Mouse (Mus musculus) left cerebral cortex, postnatal 36 days (tissue): ENCODE measurements at regions not wholly inside any gene's neighbourhood (a gene's known extent, or its start where the extent isn't known, plus 50 kb on each side); places are given as distances from the start of the nearest gene placed in this dataset.
A peak's percentile ranks its signal among the peaks of the same experiment; 100 is the strongest.
"Not testable (repeated sequence)": the region's sequence is repeated elsewhere in the genome, so short reads cannot be mapped to it uniquely, and the experiment has no call there.

ENCODE experiments used
- DNase-seq, 2 experiments: peaks; one replicate each; pipeline ENCODE4 v3.0.0; 2021 to 2022; ENCODE audit warnings: low spot score in 2 of 2, mixed read lengths in 1 of 2
- intact Hi-C: fragments of 180-260 bp; cut with DNase I; formaldehyde crosslinking; loops from one replicate; pipeline ENCODE4 v1.15.1; 2025

GRCm38 (mm10) chr15:4206371-4206770 is 168.9 kb upstream of the Plcxd3 start:
- intact Hi-C loops = no loop called here
- DNase-seq = no peak

GRCm38 (mm10) chr15:4213371-4213770 is 161.9 kb upstream of the Plcxd3 start:
- DNase-seq = no peak
- intact Hi-C loops = no loop called here

GRCm38 (mm10) chr15:4219102-4219501 is 156.2 kb upstream of the Plcxd3 start:
- DNase-seq = peak; percentile 29 to 50
- intact Hi-C loops = no loop called here

- intact Hi-C loops = no loop called here
- no peak for DNase-seq
Observed at GRCm38 (mm10) chr15:4228055-4228454, 147.2 kb upstream of the Plcxd3 start.

GRCm38 (mm10) chr15:4240649-4241048 is 134.6 kb upstream of the Plcxd3 start:
- DNase-seq = no peak
- intact Hi-C loops = no loop called here

- intact Hi-C loops = no loop called here
Observed at GRCm38 (mm10) chr15:4247637-4248136, 127.6 kb upstream of the Plcxd3 start.

GRCm38 (mm10) chr15:4264601-4265000 is 110.7 kb upstream of the Plcxd3 start:
- intact Hi-C loops = no loop called here
- DNase-seq = peak in 1 of 2 experiments; percentile 8

More at GRCm38 (mm10) chr15:4247637-4248136, 127.6 kb upstream of the Plcxd3 start:
- DNase-seq = no peak

GRCm38 (mm10) chr15:4269835-4270234 is 105.5 kb upstream of the Plcxd3 start:
- intact Hi-C loops = no loop called here

GRCm38 (mm10) chr15:4277011-4277410 is 98.3 kb upstream of the Plcxd3 start:
- DNase-seq = no peak
- intact Hi-C loops = no loop called here

More at GRCm38 (mm10) chr15:4269835-4270234, 105.5 kb upstream of the Plcxd3 start:
- no peak for DNase-seq

- intact Hi-C loops = no loop called here
- DNase-seq = no peak
Observed at GRCm38 (mm10) chr15:4307498-4307897, 67.8 kb upstream of the Plcxd3 start.

GRCm38 (mm10) chr15:4313698-4314097 is 61.6 kb upstream of the Plcxd3 start:
- DNase-seq, intact Hi-C loops: not testable (repeated sequence)

GRCm38 (mm10) chr15:4315897-4316296 is 59.4 kb upstream of the Plcxd3 start:
- no peak for DNase-seq
- intact Hi-C loops = no loop called here
